Mouse (Mus musculus) gastrocnemius, postnatal 14 days (tissue): ENCODE measurements around the gene Uts2. TPM values are rescaled to one million over a fixed set of nuclear protein-coding genes. Genes with fewer than 3 reads are reported as not detected.
"Not testable (repeated sequence)": the region's sequence is repeated elsewhere in the genome, so short reads cannot be mapped to it uniquely, and the experiment has no call there.

ENCODE experiments used
- DNase-seq: peaks from one replicate; pipeline ENCODE4 v3.0.0; 2021; ENCODE audit warnings: mixed read lengths
- intact Hi-C: fragments of 180-260 bp; cut with DNase I; formaldehyde crosslinking; loops from one replicate; pipeline ENCODE4 v1.15.1; 2025; ENCODE audit warnings: low total_unique reads
- total RNA-seq, 2 experiments: library from RNA; stranded (reverse); gene quantifications; 2 replicates each; pipeline ENCODE4 v1.2.3; 2021

The Uts2 gene
- total RNA-seq, 2 experiments from 2014 or later, result not detected

DNA sequence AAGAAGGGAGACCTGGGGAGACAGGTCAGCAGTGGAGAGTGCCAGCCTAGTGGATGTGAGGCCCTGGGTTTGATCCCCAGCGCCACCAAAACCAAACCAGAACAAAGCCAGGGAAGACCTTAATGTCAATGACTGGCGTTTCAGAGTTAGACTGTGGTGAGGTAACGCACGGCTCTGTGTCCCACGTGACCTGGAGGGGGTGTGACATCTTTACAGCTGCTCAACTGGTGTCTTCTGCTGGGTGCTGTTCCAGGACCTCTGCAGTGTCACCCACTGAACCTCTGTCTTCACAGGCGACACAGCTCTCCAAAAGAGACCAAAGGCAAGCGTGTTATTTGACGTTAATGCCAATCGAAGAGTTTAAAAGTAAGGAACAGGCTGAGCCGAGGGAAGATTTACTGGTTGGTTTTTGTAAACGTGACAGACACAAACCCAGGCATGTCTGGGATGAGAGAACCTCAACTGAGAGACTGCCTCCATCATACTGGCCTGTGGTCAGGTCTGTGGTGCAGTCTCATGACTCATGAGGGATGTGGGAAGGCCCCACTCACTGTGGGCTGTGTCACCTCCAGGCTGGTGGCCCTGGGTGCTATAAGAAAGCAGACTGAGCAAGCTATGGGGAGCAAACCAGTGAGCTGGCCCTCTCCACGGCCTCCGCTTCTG, 8.9 kb downstream of the Uts2 start:
- no peak for DNase-seq
- intact Hi-C loops, result no loop called here

DNA sequence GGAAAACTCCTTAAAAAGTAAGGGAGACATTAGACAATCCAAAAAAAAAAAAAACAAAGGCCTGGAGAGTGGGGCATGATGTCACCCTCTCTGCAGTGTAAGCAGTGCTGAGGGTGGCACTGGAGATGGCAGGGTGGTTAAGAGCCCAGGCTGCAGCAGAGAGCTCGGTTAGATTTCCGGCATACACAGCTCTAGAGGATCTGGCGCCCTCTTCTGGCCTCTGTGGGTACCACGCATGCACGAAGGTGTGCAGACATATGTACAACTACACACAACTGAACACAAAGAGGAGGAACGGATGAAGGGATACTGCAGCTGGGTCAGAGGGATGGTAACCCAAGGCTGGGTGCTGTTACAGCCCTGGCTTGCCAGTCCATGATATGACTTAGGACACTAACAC, 10.0 kb downstream of the Uts2 start:
- peak; percentile 24 for DNase-seq
- intact Hi-C loops, result no loop called here

DNA sequence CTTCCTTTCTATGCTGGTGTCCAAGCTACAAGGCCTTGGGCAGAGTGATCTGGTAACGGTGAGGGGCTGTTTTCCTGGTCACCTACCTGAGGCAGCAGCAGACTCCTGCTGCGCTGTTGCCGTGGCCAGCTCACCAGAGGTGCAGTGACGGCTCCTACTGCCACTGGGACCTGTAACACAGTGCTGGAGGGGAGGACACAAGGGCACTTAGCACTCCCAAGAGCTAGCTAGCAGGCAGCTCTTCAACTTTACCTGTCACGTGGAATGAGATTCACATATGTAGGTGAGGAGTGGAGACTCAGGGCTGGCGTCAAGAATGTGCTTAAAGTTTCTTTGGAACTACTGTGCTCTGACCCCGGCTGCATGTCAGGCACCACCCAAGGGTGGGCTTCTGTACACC, 13.4 kb downstream of the Uts2 start:
- no peak for DNase-seq
- intact Hi-C loops, result no loop called here

DNA sequence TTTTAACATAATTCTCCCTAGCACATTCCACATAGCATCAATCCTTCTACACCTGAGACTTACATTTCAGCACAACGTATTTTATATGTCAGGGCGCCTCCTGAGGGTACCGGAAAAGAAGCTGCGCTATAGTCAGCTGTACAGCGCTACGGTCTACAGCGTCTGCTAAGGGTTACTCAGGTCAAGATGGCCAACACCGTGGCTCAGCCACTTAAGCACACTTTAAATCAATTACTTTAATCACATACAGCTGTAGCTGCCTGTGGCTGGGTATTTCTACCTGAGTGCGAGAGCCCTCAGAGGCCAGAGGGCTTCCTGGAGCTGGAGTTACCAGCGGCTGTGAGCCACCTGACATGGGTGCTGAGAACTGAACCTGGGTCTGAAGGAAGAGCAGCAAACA, 19.0 kb downstream of the Uts2 start:
- DNase-seq, result no peak
- intact Hi-C loops, result no loop called here

- intact Hi-C loops, result not testable (repeated sequence)
These were observed 20.5 kb downstream of the Uts2 start for GRCm38 (mm10) chr4:151017356-151017755.

DNA sequence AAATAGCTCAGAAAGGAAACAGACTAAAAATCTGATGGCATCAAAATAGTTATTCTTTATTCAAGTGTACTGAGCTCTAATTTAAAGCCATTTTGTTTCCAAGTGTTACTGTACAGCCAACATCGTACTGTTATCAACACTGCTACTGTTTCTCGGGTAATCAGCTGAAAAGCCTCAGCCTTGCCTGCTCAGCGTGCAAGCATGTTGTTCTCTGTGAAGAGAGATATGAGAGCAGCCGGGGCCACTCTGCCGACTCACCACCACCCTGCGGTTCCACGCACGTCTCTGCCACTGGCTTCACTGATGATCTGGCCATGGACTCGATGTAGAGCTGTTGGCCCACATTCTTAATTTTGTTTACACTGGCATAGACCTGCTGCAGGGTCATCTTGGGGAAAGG, 27.3 kb downstream of the Uts2 start:
- DNase-seq, result no peak
- intact Hi-C loops, result no loop called here

More at GRCm38 (mm10) chr4:151017356-151017755, 20.5 kb downstream of the Uts2 start:
- not testable (repeated sequence) for DNase-seq

- intact Hi-C loops, result no loop called here
- no peak for DNase-seq
These were observed 30.1 kb downstream of the Uts2 start for GRCm38 (mm10) chr4:151027001-151027400.

- intact Hi-C loops, result no loop called here
- DNase-seq, result no peak
These were observed 39.6 kb downstream of the Uts2 start for GRCm38 (mm10) chr4:151036521-151036920.

DNA sequence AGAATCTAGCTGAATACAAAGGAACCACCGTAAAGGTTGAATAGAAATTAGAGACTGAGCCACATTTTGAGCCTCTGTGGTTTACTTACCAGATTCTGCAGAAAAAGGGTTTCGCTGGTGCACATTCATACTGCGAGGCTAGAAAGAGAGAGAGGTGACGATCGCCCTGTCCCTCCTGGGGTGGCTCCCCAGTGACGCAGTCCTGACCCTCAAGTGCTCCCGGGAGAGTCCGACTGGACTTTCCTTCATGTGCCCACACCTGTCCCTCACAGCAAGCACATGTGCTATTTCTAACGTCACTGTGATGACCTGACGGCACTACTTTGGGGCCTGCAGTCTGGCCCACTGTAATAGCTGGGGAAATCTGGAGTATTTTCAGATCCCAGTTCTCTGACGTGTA, 40.9 kb downstream of the Uts2 start:
- intact Hi-C loops, result no loop called here
- no peak for DNase-seq

- no peak for DNase-seq
- intact Hi-C loops, result no loop called here
These were observed 44.6 kb downstream of the Uts2 start for GRCm38 (mm10) chr4:151041506-151041905.

DNA sequence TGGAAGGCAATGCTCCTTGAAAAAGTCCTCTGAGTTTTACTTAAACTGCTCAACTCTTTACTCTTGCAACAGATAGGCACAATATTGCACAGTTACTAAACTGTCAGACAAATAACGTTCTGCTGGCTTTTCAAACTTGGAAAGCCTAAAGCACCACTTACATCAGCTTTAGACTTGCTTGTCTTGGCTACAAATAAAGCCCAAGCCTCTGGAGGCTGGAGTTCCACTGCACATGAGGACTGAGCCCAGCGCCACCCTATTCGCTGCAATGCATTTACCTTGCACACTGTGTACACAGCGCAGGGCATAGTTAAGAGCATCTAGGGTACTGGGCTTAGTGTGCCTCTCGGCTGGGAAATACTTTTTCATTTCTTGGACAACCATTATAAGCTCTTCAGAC, 46.4 kb downstream of the Uts2 start:
- intact Hi-C loops, result no loop called here
- no peak for DNase-seq

GRCm38 (mm10) chr4:151044037-151044943, 47.4 kb downstream of the Uts2 start, which contains the start of gene Per3:
Gene Per3, minus strand, starts transcription at chr4:151044665.
- intact Hi-C loops, result no loop called here
- peak; percentile 99 for DNase-seq

DNA sequence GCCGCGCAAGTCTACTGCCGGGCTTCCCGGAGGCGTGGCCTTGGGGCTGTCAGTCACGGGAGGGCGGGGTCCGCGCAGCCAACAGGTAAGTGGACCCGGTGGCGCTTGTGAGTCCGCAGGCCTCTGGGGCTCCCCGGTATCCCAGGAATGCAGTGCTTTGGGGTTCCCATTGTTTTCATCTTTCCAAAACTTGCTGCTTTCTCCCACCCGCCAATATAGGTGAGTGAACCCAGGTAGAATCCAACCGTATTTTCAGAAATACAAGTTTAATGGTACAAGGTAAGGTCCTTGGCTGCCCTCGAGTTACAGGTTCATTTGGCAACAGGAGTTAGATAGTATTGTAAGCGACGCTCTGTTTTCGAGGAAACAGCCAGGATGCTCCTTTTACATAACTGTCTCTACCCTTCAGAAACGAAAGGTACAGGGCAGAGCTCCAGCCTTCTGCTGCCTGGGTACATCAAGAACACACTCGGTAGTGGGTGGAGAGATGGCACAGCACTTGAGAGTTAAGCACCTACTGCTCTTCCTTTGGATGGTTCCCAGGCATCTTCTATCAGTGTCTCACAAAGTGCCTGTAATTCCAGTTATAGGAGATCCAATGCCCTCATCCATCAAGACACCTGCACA, 48.2 kb downstream of the Uts2 start:
- DNase-seq, result no peak
- intact Hi-C loops, result no loop called here

GRCm38 (mm10) chr4:151046524-151046923, 49.6 kb downstream of the Uts2 start:
- intact Hi-C loops, result no loop called here
- no peak for DNase-seq

- intact Hi-C loops, result no loop called here
- DNase-seq, result no peak
These were observed 54.3 kb downstream of the Uts2 start for GRCm38 (mm10) chr4:151051162-151051561.

Other genes starting within 250 kb of the Uts2 start
- 10 to 100 TPM; 17.0 to 34.2 TPM for gene Errfi1, start 143.2 kb upstream of the Uts2 start, total RNA-seq
- gene Park7, start 82.7 kb upstream of the Uts2 start, total RNA-seq, result 100 to 1,000 TPM; 642 to 667 TPM
- gene Tnfrsf9, start 82.5 kb upstream of the Uts2 start, total RNA-seq, result under 1 TPM; 0.16 to 0.22 TPM
- gene Per3, start 47.6 kb downstream of the Uts2 start, total RNA-seq, result 1 to 10 TPM; 8.2 to 8.8 TPM
- 10 to 100 TPM; 51.0 to 54.1 TPM for gene Vamp3, start 60.9 kb downstream of the Uts2 start, total RNA-seq
- gene Gm13090, start 92.5 kb downstream of the Uts2 start, total RNA-seq, result not detected